Mouse (Mus musculus): Measurements from ENCODE around the gene Klk8. TPM values are rescaled to one million over a fixed set of nuclear protein-coding genes. Genes with fewer than 3 reads are reported as not detected.

Gene Klk8
- polyA plus RNA-seq, 1 experiment, result 13.5 TPM

DNA sequence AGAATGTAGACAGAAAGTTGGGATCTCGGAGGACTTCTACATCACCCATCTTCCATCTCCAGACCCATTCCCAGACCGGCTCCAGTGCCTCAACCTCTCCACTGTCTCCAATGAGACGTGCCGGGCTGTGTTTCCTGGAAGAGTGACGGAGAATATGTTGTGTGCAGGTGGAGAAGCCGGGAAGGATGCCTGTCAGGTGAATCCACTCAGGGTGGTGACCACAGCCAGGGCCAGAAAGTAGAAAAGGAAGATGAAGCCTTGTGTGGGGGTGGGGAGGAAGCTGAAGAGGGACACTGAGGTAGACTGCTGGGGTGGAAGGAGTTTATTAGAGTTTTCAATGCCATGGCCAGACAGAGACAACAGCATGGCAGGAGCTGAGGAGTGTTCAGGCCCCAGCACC is 25.5 kb upstream of the Klk8 start:
- Histone ChIP-seq H3K27ac (ENCODE audit: insufficient read depth, low read length) (no peak overlapping the region), H3K4me1 (ENCODE audit: control insufficient read depth, insufficient read depth, insufficient read length) (no peaks in the 10 kb centered on the region)
- 87% methylated on average over 6 of the region's 6 CpGs for WGBS

DNA sequence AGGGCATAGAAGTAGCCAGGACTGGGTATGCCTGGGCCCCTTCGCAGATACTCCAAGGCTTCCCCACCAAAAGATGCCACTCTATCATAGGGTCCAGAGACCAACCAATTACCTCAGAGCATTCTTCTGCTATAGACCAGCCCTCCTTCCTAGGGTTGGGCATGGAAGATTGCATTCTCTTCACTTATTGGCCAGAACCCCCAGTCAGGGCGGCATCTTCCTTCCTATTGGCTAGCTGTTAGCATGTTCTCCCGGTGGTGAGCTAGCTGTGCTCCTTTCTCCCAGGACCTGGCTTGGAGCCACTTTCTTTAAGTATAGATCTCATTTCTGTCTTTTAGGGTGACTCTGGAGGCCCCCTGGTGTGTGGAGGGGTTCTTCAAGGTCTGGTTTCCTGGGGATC is 24.5 kb upstream of the Klk8 start:
- H3K4me1 ChIP-seq (ENCODE audit: control insufficient read depth, insufficient read depth, insufficient read length), result no peaks in the 10 kb centered on the region
- H3K27me3 ChIP-seq (ENCODE audit: control insufficient read depth, insufficient read depth, low read length), result no peaks in the 10 kb centered on the region
- H3K36me3 ChIP-seq (ENCODE audit: control insufficient read depth, insufficient read depth, low read length), result no peaks in the 10 kb centered on the region
- 83% methylated on average over 3 of the region's 3 CpGs for WGBS
- TF ChIP-seq POLR2A (IDR thresholded peaks at IDR 0.05; ENCODE audit: low read depth, low read length) (no peak), CTCF (IDR thresholded peaks at IDR 0.05; ENCODE audit: extremely low read depth, insufficient read depth, insufficient read length, insufficient replicate concordance) (no peak)
- DNase-seq (ENCODE audit: low read depth in 1 of 2, low spot score in 2 of 2), result no peak
- no peak overlapping the region for H3K4me3 ChIP-seq (ENCODE audit: extremely low read depth, insufficient read depth, insufficient read length)
- no peak overlapping the region for H3K27ac ChIP-seq (ENCODE audit: insufficient read depth, low read length)

More for the DNA sequence above, 25.5 kb upstream of the Klk8 start:
- Histone ChIP-seq H3K4me3 (ENCODE audit: extremely low read depth, insufficient read depth, insufficient read length) (no peak overlapping the region), H3K27me3 (ENCODE audit: control insufficient read depth, insufficient read depth, low read length) (no peaks in the 10 kb centered on the region), H3K36me3 (ENCODE audit: control insufficient read depth, insufficient read depth, low read length) (no peaks in the 10 kb centered on the region)
- DNase-seq (ENCODE audit: low read depth in 1 of 2, low spot score in 2 of 2), result no peak
- TF ChIP-seq POLR2A (IDR thresholded peaks at IDR 0.05; ENCODE audit: low read depth, low read length), result no peak
- no peak for TF ChIP-seq CTCF (IDR thresholded peaks at IDR 0.05; ENCODE audit: extremely low read depth, insufficient read depth, insufficient read length, insufficient replicate concordance)

DNA sequence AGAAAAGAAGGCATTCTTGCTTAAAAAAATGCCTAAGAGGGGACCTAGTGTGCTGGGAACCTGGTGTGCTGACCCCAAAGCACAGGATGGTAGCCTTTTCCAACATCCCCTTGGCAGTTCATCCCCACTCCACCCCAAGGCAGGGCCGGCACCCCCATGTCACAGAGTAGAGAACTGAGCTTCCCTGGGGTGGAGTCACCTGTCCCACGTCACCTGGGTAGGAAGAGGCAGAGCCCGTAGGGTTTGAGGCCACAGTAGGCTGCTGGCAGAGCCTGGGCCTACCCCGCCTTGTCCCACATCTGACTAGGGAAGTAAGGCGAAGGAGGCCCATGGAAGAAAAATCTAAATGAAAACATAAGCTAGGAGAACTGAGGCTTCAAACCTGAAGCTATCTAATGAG is 23.0 kb upstream of the Klk8 start, which contains the start of gene Klk11:
Gene Klk11 (plus strand): TSS at position 241 of the 400 bp plus-strand sequence.
- H3K27me3 ChIP-seq (ENCODE audit: control insufficient read depth, insufficient read depth, low read length), result no peaks in the 10 kb centered on the region
- H3K27ac ChIP-seq (ENCODE audit: insufficient read depth, low read length), result no peak within 1 kb of the TSS
- no peaks in the 10 kb centered on the region for H3K4me1 ChIP-seq (ENCODE audit: control insufficient read depth, insufficient read depth, insufficient read length)
- no peaks in the 10 kb centered on the region for H3K36me3 ChIP-seq (ENCODE audit: control insufficient read depth, insufficient read depth, low read length)
- DNase-seq (ENCODE audit: low read depth in 1 of 2, low spot score in 2 of 2), result no peak
- WGBS, result 92% methylated on average over 5 of the region's 5 CpGs
- TF ChIP-seq POLR2A (IDR thresholded peaks at IDR 0.05; ENCODE audit: low read depth, low read length) (no peak), CTCF (IDR thresholded peaks at IDR 0.05; ENCODE audit: extremely low read depth, insufficient read depth, insufficient read length, insufficient replicate concordance) (no peak)
- no peak within 1 kb of the TSS for H3K4me3 ChIP-seq (ENCODE audit: extremely low read depth, insufficient read depth, insufficient read length)

DNA sequence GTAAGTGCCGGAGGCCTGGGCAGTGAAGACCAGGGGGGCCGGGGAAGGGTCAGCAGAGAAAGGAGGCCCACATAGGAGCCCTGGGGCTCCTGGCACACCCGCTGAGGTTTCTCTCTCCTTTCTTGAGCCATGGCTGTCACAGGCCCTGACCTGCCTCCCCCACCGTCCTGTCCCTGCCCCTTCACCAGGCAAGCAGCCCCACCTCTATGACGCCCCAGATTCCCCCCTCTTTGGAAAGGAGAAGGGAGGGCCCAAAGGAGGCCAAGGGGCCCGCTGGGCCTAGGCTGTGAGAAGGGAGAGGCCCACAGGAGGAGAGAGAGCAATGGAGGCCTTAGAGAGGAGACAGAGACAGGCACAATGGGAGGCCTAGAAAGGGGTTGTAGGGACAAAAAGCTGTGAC is 22.6 kb upstream of the Klk8 start:
- WGBS, result 74% methylated on average over 6 of the region's 6 CpGs
- DNase-seq (ENCODE audit: low read depth in 1 of 2, low spot score in 2 of 2), result no peak
- TF ChIP-seq POLR2A (IDR thresholded peaks at IDR 0.05; ENCODE audit: low read depth, low read length), result no peak
- TF ChIP-seq CTCF (IDR thresholded peaks at IDR 0.05; ENCODE audit: extremely low read depth, insufficient read depth, insufficient read length, insufficient replicate concordance), result no peak

DNA sequence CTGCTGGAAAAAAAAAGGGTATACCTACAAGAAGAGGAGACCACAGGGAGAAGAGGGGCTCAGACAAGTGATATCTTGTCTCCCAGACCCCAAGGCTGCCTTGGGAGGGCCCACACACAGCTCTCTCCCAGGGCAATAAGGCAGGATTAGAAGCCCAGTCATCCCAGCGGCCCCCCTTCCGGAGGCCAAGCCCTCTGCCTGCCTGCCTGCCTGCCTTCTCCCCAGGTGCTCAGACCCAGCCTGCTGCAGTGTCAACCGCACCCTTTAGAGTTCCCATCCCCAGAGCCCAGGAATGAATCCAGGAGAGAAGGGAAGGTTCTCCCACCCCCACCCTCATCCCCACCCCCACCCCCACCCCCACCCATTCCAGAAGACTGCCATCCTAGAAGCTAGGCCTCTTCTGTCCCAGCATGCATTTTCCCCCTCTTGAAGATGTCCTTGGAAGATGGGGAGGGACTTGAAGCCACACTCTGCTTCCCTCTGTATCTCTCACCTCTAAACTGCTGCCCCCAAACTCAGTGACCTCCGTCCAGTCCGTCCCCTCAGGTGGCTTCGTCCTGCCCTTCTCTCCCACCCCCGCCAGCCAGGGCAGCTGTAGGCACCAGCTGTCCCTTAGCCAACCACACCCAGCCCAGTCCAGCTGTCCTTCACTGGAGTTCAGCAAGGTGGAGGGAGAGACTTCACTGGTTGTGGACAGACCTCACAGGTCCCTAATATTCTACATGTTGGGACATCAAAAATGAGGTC is 21.9 kb upstream of the Klk8 start:
- DNase-seq (ENCODE audit: low read depth in 1 of 2, low spot score in 2 of 2), result no peak
- no peaks in the 10 kb centered on the region for H3K4me1 ChIP-seq (ENCODE audit: control insufficient read depth, insufficient read depth, insufficient read length)
- no peak overlapping the region for H3K4me3 ChIP-seq (ENCODE audit: extremely low read depth, insufficient read depth, insufficient read length)
- no peaks in the 10 kb centered on the region for H3K36me3 ChIP-seq (ENCODE audit: control insufficient read depth, insufficient read depth, low read length)
- H3K27me3 ChIP-seq (ENCODE audit: control insufficient read depth, insufficient read depth, low read length), result no peaks in the 10 kb centered on the region
- no peak overlapping the region for H3K27ac ChIP-seq (ENCODE audit: insufficient read depth, low read length)
- WGBS, result 82% methylated on average over 7 of the region's 7 CpGs
- no peak for TF ChIP-seq CTCF (IDR thresholded peaks at IDR 0.05; ENCODE audit: extremely low read depth, insufficient read depth, insufficient read length, insufficient replicate concordance)
- TF ChIP-seq POLR2A (IDR thresholded peaks at IDR 0.05; ENCODE audit: low read depth, low read length), result no peak

More for the DNA sequence above, 22.6 kb upstream of the Klk8 start:
- no peaks in the 10 kb centered on the region for H3K36me3 ChIP-seq (ENCODE audit: control insufficient read depth, insufficient read depth, low read length)
- no peak overlapping the region for H3K4me3 ChIP-seq (ENCODE audit: extremely low read depth, insufficient read depth, insufficient read length)
- H3K27ac ChIP-seq (ENCODE audit: insufficient read depth, low read length), result no peak overlapping the region
- no peaks in the 10 kb centered on the region for H3K4me1 ChIP-seq (ENCODE audit: control insufficient read depth, insufficient read depth, insufficient read length)
- H3K27me3 ChIP-seq (ENCODE audit: control insufficient read depth, insufficient read depth, low read length), result no peaks in the 10 kb centered on the region

DNA sequence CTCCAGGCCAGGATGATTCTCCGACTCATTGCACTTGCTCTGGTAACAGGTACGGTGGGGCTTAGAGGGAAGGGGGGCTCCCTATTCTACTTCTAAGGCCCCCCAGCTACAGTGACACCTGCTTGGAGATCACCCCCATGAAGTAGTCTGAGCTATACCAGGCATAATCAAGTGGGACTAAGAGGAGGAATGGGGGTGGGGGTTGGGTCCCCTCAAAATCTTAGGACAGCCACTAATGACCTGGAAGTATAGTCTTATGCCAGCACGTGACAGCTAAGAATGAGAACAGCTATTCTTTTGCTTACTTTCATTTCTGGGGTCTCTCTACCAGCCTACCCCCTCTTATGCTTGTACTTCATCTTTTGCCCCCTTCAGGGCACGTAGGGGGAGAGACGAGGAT is 20.9 kb upstream of the Klk8 start:
- 86% methylated on average over 5 of the region's 5 CpGs for WGBS
- TF ChIP-seq POLR2A (IDR thresholded peaks at IDR 0.05; ENCODE audit: low read depth, low read length), result no peak
- no peak for TF ChIP-seq CTCF (IDR thresholded peaks at IDR 0.05; ENCODE audit: extremely low read depth, insufficient read depth, insufficient read length, insufficient replicate concordance)
- DNase-seq (ENCODE audit: low read depth in 1 of 2, low spot score in 2 of 2), result no peak
- H3K27ac ChIP-seq (ENCODE audit: insufficient read depth, low read length), result no peak overlapping the region
- H3K4me3 ChIP-seq (ENCODE audit: extremely low read depth, insufficient read depth, insufficient read length), result no peak overlapping the region
- no peaks in the 10 kb centered on the region for H3K36me3 ChIP-seq (ENCODE audit: control insufficient read depth, insufficient read depth, low read length)
- H3K4me1 ChIP-seq (ENCODE audit: control insufficient read depth, insufficient read depth, insufficient read length), result no peaks in the 10 kb centered on the region
- H3K27me3 ChIP-seq (ENCODE audit: control insufficient read depth, insufficient read depth, low read length), result no peaks in the 10 kb centered on the region

DNA sequence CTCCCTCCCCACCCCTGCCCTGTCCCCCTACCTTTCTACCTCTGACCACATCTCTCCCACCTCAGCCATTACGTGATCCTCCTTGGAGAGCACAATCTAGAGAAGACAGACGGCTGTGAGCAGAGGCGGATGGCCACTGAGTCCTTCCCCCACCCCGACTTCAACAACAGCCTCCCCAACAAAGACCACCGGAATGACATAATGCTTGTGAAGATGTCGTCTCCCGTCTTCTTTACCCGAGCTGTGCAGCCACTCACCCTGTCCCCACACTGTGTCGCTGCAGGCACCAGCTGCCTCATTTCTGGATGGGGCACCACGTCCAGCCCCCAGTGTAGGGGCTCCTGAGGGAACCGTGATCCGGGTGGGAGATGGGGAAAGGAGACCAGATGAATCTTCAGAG is 20.0 kb upstream of the Klk8 start:
- WGBS, result 85% methylated on average over 12 of the region's 12 CpGs
- TF ChIP-seq POLR2A (IDR thresholded peaks at IDR 0.05; ENCODE audit: low read depth, low read length), result no peak
- no peak for TF ChIP-seq CTCF (IDR thresholded peaks at IDR 0.05; ENCODE audit: extremely low read depth, insufficient read depth, insufficient read length, insufficient replicate concordance)
- H3K4me3 ChIP-seq (ENCODE audit: extremely low read depth, insufficient read depth, insufficient read length), result no peak overlapping the region
- no peaks in the 10 kb centered on the region for H3K36me3 ChIP-seq (ENCODE audit: control insufficient read depth, insufficient read depth, low read length)
- no peaks in the 10 kb centered on the region; the same call in 1 of the 2 replicates for H3K4me1 ChIP-seq (ENCODE audit: control insufficient read depth, insufficient read depth, insufficient read length)
- DNase-seq (ENCODE audit: low read depth in 1 of 2, low spot score in 2 of 2), result no peak
- no peaks in the 10 kb centered on the region for H3K27me3 ChIP-seq (ENCODE audit: control insufficient read depth, insufficient read depth, low read length)
- no peak overlapping the region for H3K27ac ChIP-seq (ENCODE audit: insufficient read depth, low read length)
